Mouse (Mus musculus): ENCODE results near the gene 2010111I01Rik.

GRCm38 (mm10) chr13:63039848-63040247, 75.2 kb downstream of the 2010111I01Rik start:
- TF ChIP-seq CTCF (IDR thresholded peaks at IDR 0.05 in 2 of 3, conservative IDR thresholded peaks at IDR 0.05 in 1 of 3; ENCODE audit: control insufficient read depth in 1 of 3, insufficient read depth in 1 of 3, low read depth in 2 of 3, low read length in 3 of 3, poor library complexity in 1 of 3, severe bottlenecking in 1 of 3) = no peak
- no peak for TF ChIP-seq MAX (IDR thresholded peaks at IDR 0.05; ENCODE audit: low read length)
- TF ChIP-seq E2F4 (IDR thresholded peaks at IDR 0.05; ENCODE audit: borderline replicate concordance, low read depth, low read length) = no peak
- TF ChIP-seq ZNF384 (IDR thresholded peaks at IDR 0.05; ENCODE audit: low read depth, low read length) = no peak
- TF ChIP-seq POLR2A (IDR thresholded peaks at IDR 0.05; ENCODE audit: control insufficient read depth in 1 of 2, insufficient read depth in 1 of 2, low read depth in 1 of 2, low read length in 2 of 2, poor library complexity in 1 of 2) = no peak
- no peak for TF ChIP-seq EP300 (IDR thresholded peaks at IDR 0.05; ENCODE audit: low read depth in 1 of 2, low read length in 2 of 2)
- no peak for TF ChIP-seq TBP (IDR thresholded peaks at IDR 0.05; ENCODE audit: low read depth, low read length)
- no peak for TF ChIP-seq NRF1 (IDR thresholded peaks at IDR 0.05; ENCODE audit: insufficient read depth, low read depth, low read length, poor library complexity, severe bottlenecking)
- no peak for TF ChIP-seq POLR2AphosphoS5 (IDR thresholded peaks at IDR 0.05; ENCODE audit: borderline replicate concordance, low read depth, low read length)

Measured in MEL (cell line).